Mouse (Mus musculus) liver, embryonic 13.5 days (tissue): ENCODE measurements around the gene Tal1. TPM values are rescaled to one million over a fixed set of nuclear protein-coding genes. Genes with fewer than 3 reads are reported as not detected.
A peak's percentile ranks its signal among the peaks of the same experiment; 100 is the strongest.

Source experiments
- ATAC-seq: fragments of 200-750 bp; cut with Nextera tagmentation; 2 replicates; pipeline ENCODE4 v1.8.0; 2017; ENCODE audit warnings: low read depth, mild to moderate bottlenecking, moderate number of reproducible peaks, moderate library complexity
- DNase-seq: peaks from one replicate; pipeline ENCODE4 v3.0.0; 2022
- H3K27ac ChIP-seq: fragments of 300-500 bp; sonication (generic); 2 replicates; pipeline ENCODE4 v1.5.1; 2015; ENCODE audit warnings: moderate library complexity, mild to moderate bottlenecking, inconsistent platforms
- H3K27me3 ChIP-seq: fragments of 300-500 bp; sonication (generic); 2 replicates; pipeline ENCODE4 v1.6.1; 2015; ENCODE audit warnings: mild to moderate bottlenecking, inconsistent platforms
- H3K36me3 ChIP-seq: fragments of 300-500 bp; sonication (generic); 2 replicates; pipeline ENCODE4 v1.6.1; 2015; ENCODE audit warnings: mild to moderate bottlenecking, inconsistent platforms
- H3K4me1 ChIP-seq: fragments of 300-500 bp; sonication (generic); replicated peaks from 2 replicates; pipeline ENCODE4 v1.6.1; 2015; ENCODE audit warnings: inconsistent platforms
- H3K4me2 ChIP-seq: fragments of 300-500 bp; sonication (generic); 2 replicates; pipeline ENCODE4 v1.6.1; 2015; ENCODE audit warnings: inconsistent platforms, mild to moderate bottlenecking, moderate library complexity
- H3K4me3 ChIP-seq: fragments of 300-500 bp; sonication (generic); replicated peaks from 2 replicates; pipeline ENCODE4 v1.5.1; 2015; ENCODE audit warnings: mild to moderate bottlenecking, inconsistent platforms
- H3K9ac ChIP-seq: fragments of 300-500 bp; sonication (generic); 2 replicates; pipeline ENCODE4 v1.6.1; 2015; ENCODE audit warnings: mild to moderate bottlenecking, inconsistent platforms
- H3K9me3 ChIP-seq: fragments of 300-500 bp; sonication (generic); replicated peaks from 2 replicates; pipeline ENCODE4 v1.6.1; 2016; ENCODE audit warnings: inconsistent platforms
- WGBS: fragments of 180-500 bp; shearing (Covaris S2); methylation state at CpG from one replicate; pipeline ENCODE4 v1.1.7; 2015; ENCODE audit not compliant: insufficient replicate concordance; 5-methylcytosine and 5-hydroxymethylcytosine counted together
- polyA plus RNA-seq: library from polyadenylated mRNA; unstranded; fragments of >200 nt; fragmentation: Nextera tagmentation; extraction: Ambion mirVana; gene quantifications from 2 replicates; pipeline ENCODE4 v1.2.1, GENCODE M21; 2015

The Tal1 gene
- polyA plus RNA-seq, 1 experiment from 2014 or later: 29.3 TPM

- H3K4me2 ChIP-seq: peak overlapping the region; percentile 86
- H3K27me3 ChIP-seq: peaks cover 5% of the 10 kb centered on the region; the same call in 1 of the 2 replicates
- ATAC-seq (no peak), DNase-seq (no peak)
- H3K9ac ChIP-seq: peak overlapping the region; percentile 61
- peak overlapping the region; percentile 50 for H3K4me3 ChIP-seq
- H3K9me3 ChIP-seq: no peaks in the 10 kb centered on the region
- peaks cover 90% of the 10 kb centered on the region for H3K4me1 ChIP-seq
- 62% methylated on average over 2 of the region's 2 CpGs for WGBS
- no peaks in the 10 kb centered on the region for H3K36me3 ChIP-seq
- H3K27ac ChIP-seq: peak overlapping the region; percentile 98
Measured at GRCm38 (mm10) chr4:115090592-115090991, 34.4 kb downstream of the Tal1 start.

- Histone ChIP-seq H3K4me2 (peak overlapping the region; percentile 86), H3K9me3 (no peaks in the 10 kb centered on the region), H3K36me3 (no peaks in the 10 kb centered on the region), H3K27me3 (peaks cover 5% of the 10 kb centered on the region; the same call in 1 of the 2 replicates), H3K9ac (peak overlapping the region; percentile 76), H3K27ac (peak overlapping the region; percentile 98), H3K4me1 (peaks cover 97% of the 10 kb centered on the region), H3K4me3 (no peak overlapping the region)
- ATAC-seq (no peak), DNase-seq (no peak)
- 78% methylated on average over 3 of the region's 3 CpGs for WGBS
Measured at GRCm38 (mm10) chr4:115091806-115092205, 35.6 kb downstream of the Tal1 start.

- Histone ChIP-seq H3K4me2 (peak overlapping the region; percentile 86), H3K27ac (peak overlapping the region; percentile 98), H3K9ac (peak overlapping the region; percentile 76), H3K4me3 (peak overlapping the region; percentile 32), H3K9me3 (no peaks in the 10 kb centered on the region), H3K27me3 (peaks cover 4% of the 10 kb centered on the region; the same call in 1 of the 2 replicates), H3K36me3 (no peaks in the 10 kb centered on the region), H3K4me1 (peaks cover 96% of the 10 kb centered on the region)
- DNase-seq (no peak), ATAC-seq (no peak)
- WGBS: 68% methylated on average over 4 of the region's 4 CpGs
Measured at GRCm38 (mm10) chr4:115093331-115093864, 37.2 kb downstream of the Tal1 start.

GRCm38 (mm10) chr4:115094056-115094455 is 37.8 kb downstream of the Tal1 start:
- ATAC-seq (peak; percentile 17; the same call in 1 of the 2 replicates), DNase-seq (no peak)
- Histone ChIP-seq H3K27me3 (no peaks in the 10 kb centered on the region), H3K27ac (peak overlapping the region; percentile 98), H3K4me1 (peaks cover 91% of the 10 kb centered on the region), H3K4me3 (peak overlapping the region; percentile 32), H3K9me3 (no peaks in the 10 kb centered on the region), H3K9ac (peak overlapping the region; percentile 76), H3K4me2 (peak overlapping the region; percentile 86), H3K36me3 (no peaks in the 10 kb centered on the region)
- WGBS: 58% methylated on average over 2 of the region's 2 CpGs

- peak overlapping the region; percentile 55 for H3K4me3 ChIP-seq
- H3K36me3 ChIP-seq: no peaks in the 10 kb centered on the region
- H3K9me3 ChIP-seq: no peaks in the 10 kb centered on the region
- no peaks in the 10 kb centered on the region for H3K27me3 ChIP-seq
- H3K27ac ChIP-seq: peak overlapping the region; percentile 98
- peak overlapping the region; percentile 86 for H3K4me2 ChIP-seq
- peaks cover 75% of the 10 kb centered on the region for H3K4me1 ChIP-seq
- DNase-seq: peak; percentile 99
- H3K9ac ChIP-seq: peak overlapping the region; percentile 78
- WGBS: 1% methylated on average over 31 of the region's 31 CpGs
- peak; percentile 90 for ATAC-seq
Measured at GRCm38 (mm10) chr4:115095671-115096434, 39.6 kb downstream of the Tal1 start.

- peak overlapping the region; percentile 78 for H3K9ac ChIP-seq
- no peaks in the 10 kb centered on the region for H3K36me3 ChIP-seq
- peak overlapping the region; percentile 86 for H3K4me2 ChIP-seq
- H3K27ac ChIP-seq: peak overlapping the region; percentile 98
- 2% methylated on average over 11 of the region's 11 CpGs for WGBS
- peaks cover 68% of the 10 kb centered on the region for H3K4me1 ChIP-seq
- H3K27me3 ChIP-seq: no peaks in the 10 kb centered on the region
- H3K9me3 ChIP-seq: no peaks in the 10 kb centered on the region
- DNase-seq: no peak
- ATAC-seq: no peak
- H3K4me3 ChIP-seq: peak overlapping the region; percentile 55
Measured at GRCm38 (mm10) chr4:115096435-115097145, 40.4 kb downstream of the Tal1 start.

GRCm38 (mm10) chr4:115097146-115097496 is 40.9 kb downstream of the Tal1 start:
- peak overlapping the region; percentile 78 for H3K9ac ChIP-seq
- H3K36me3 ChIP-seq: no peaks in the 10 kb centered on the region
- no peaks in the 10 kb centered on the region for H3K9me3 ChIP-seq
- peaks cover 63% of the 10 kb centered on the region for H3K4me1 ChIP-seq
- ATAC-seq: no peak
- H3K27me3 ChIP-seq: no peaks in the 10 kb centered on the region
- peak overlapping the region; percentile 86 for H3K4me2 ChIP-seq
- WGBS: 0% methylated on average over 6 of the region's 6 CpGs
- peak overlapping the region; percentile 55 for H3K4me3 ChIP-seq
- H3K27ac ChIP-seq: peak overlapping the region; percentile 98
- DNase-seq: peak; percentile 50

- no peaks in the 10 kb centered on the region for H3K9me3 ChIP-seq
- no peak for ATAC-seq
- H3K4me3 ChIP-seq: no peak overlapping the region
- no peak overlapping the region for H3K27ac ChIP-seq
- no peaks in the 10 kb centered on the region for H3K36me3 ChIP-seq
- 49% methylated on average over 6 of the region's 6 CpGs for WGBS
- peaks cover 41% of the 10 kb centered on the region for H3K4me1 ChIP-seq
- no peaks in the 10 kb centered on the region for H3K27me3 ChIP-seq
- DNase-seq: peak; percentile 48
- H3K9ac ChIP-seq: 0 out of 2 replicates have a peak overlapping the region, but pooled peaks have one; percentile 8
- H3K4me2 ChIP-seq: no peak overlapping the region
Measured at GRCm38 (mm10) chr4:115101682-115102081, 45.5 kb downstream of the Tal1 start.

- H3K4me1 ChIP-seq: peaks cover 23% of the 10 kb centered on the region
- WGBS: 24% methylated on average over 4 of the region's 4 CpGs
- 0 out of 2 replicates have a peak overlapping the region, but pooled peaks have one; percentile 24 for H3K4me2 ChIP-seq
- H3K27me3 ChIP-seq: no peaks in the 10 kb centered on the region
- DNase-seq (peak; percentile 35), ATAC-seq (peak; percentile 87)
- H3K9ac ChIP-seq: peak overlapping the region; percentile 34
- H3K27ac ChIP-seq: peak overlapping the region; percentile 70
- H3K9me3 ChIP-seq: no peaks in the 10 kb centered on the region
- H3K4me3 ChIP-seq: no peak overlapping the region
- no peaks in the 10 kb centered on the region for H3K36me3 ChIP-seq
Measured at GRCm38 (mm10) chr4:115103510-115103909, 47.3 kb downstream of the Tal1 start.

GRCm38 (mm10) chr4:115111167-115111566 is 54.9 kb downstream of the Tal1 start:
- 50% methylated on average over 2 of the region's 2 CpGs for WGBS
- no peak overlapping the region for H3K9ac ChIP-seq
- DNase-seq (no peak), ATAC-seq (no peak)
- H3K4me2 ChIP-seq: no peak overlapping the region
- no peaks in the 10 kb centered on the region for H3K36me3 ChIP-seq
- no peak overlapping the region for H3K27ac ChIP-seq
- H3K9me3 ChIP-seq: no peaks in the 10 kb centered on the region
- no peaks in the 10 kb centered on the region for H3K4me1 ChIP-seq
- H3K4me3 ChIP-seq: no peak overlapping the region
- H3K27me3 ChIP-seq: peaks cover 12% of the 10 kb centered on the region; the same call in 1 of the 2 replicates

- WGBS: 15% methylated on average over 5 of the region's 5 CpGs
Measured at GRCm38 (mm10) chr4:115113266-115113665, 57.0 kb downstream of the Tal1 start.

More at GRCm38 (mm10) chr4:115113266-115113665, 57.0 kb downstream of the Tal1 start:
- Histone ChIP-seq H3K4me2 (no peak overlapping the region), H3K27ac (no peak overlapping the region), H3K9me3 (no peaks in the 10 kb centered on the region), H3K4me1 (no peaks in the 10 kb centered on the region), H3K4me3 (no peak overlapping the region), H3K9ac (no peak overlapping the region), H3K27me3 (peaks cover 12% of the 10 kb centered on the region; the same call in 1 of the 2 replicates), H3K36me3 (no peaks in the 10 kb centered on the region)
- no peak for DNase-seq
- no peak for ATAC-seq
